Mouse (Mus musculus) lung, postnatal 0 days (tissue): ENCODE measurements around the gene Ift43.

Experiments used
- CTCF ChIP-seq: IDR thresholded peaks from 2 replicates; pipeline ENCODE4 v1.5.1; 2016; ENCODE audit warnings: antibody characterized with exemption, mild to moderate bottlenecking
- EP300 ChIP-seq: IDR thresholded peaks from 2 replicates; pipeline ENCODE4 v1.6.1; 2016; ENCODE audit warnings: antibody characterized with exemption, mild to moderate bottlenecking, control low read depth

- TF ChIP-seq CTCF (no peak), EP300 (no peak)
These were observed 10.9 kb upstream of the Ift43 start for GRCm38 (mm10) chr12:86071432-86071831.
